Mouse (Mus musculus) small intestine, adult 2 months (tissue): Measurements from ENCODE around the gene Mrpl37. TPM values are rescaled to one million over a fixed set of nuclear protein-coding genes. Genes with fewer than 3 reads are reported as not detected.
"Not testable (repeated sequence)": the region's sequence is repeated elsewhere in the genome, so short reads cannot be mapped to it uniquely, and the experiment has no call there.

Experiments used
- H3K27ac ChIP-seq: fragments of 200-500 bp; 2 replicates; pipeline ENCODE4 v1.5.1; 2012; ENCODE audit warnings: low read depth, low read length, control low read depth, inconsistent platforms; ENCODE audit not compliant: insufficient read depth
- H3K27me3 ChIP-seq: fragments of 200-500 bp; 2 replicates; pipeline ENCODE4 v1.6.1; 2012; ENCODE audit warnings: mild to moderate bottlenecking, moderate library complexity, low read length, inconsistent platforms; ENCODE audit not compliant: control insufficient read depth, insufficient read depth
- H3K36me3 ChIP-seq: fragments of 200-500 bp; 2 replicates; pipeline ENCODE4 v1.6.1; 2012; ENCODE audit warnings: mild to moderate bottlenecking, low read length, control low read depth, inconsistent platforms; ENCODE audit not compliant: control insufficient read depth, insufficient read depth
- H3K4me1 ChIP-seq: fragments of 200-500 bp; 2 replicates; pipeline ENCODE4 v1.6.1; 2012; ENCODE audit warnings: low read length, inconsistent platforms, mixed read lengths; ENCODE audit not compliant: control insufficient read depth, insufficient read depth, insufficient read length
- H3K4me3 ChIP-seq: fragments of 200-500 bp; 2 replicates; pipeline ENCODE4 v1.5.1; 2012; ENCODE audit warnings: low read depth, mild to moderate bottlenecking, control low read depth, inconsistent platforms, low read length, moderate library complexity
- CTCF ChIP-seq: fragments of 200-500 bp; IDR thresholded peaks from 2 replicates; pipeline ENCODE4 v1.5.1; 2012; ENCODE audit warnings: low read depth, mild to moderate bottlenecking, control low read depth, inconsistent platforms, low read length, moderate library complexity, mixed read lengths; ENCODE audit not compliant: insufficient replicate concordance, insufficient read length; ENCODE audit errors: extremely low read depth
- POLR2A ChIP-seq: fragments of 200-500 bp; IDR thresholded peaks from 2 replicates; pipeline ENCODE4 v1.6.1; 2012; ENCODE audit warnings: low read depth, mild to moderate bottlenecking, control low read depth, inconsistent platforms, low read length, moderate library complexity
- WGBS: fragments of 180-500 bp; shearing (Covaris S2); methylation state at CpG from one replicate; pipeline ENCODE4 v1.1.7; 2018; 5-methylcytosine and 5-hydroxymethylcytosine counted together
- polyA plus RNA-seq: library from polyadenylated mRNA; depleted of rRNA; stranded (reverse); fragments of >200 nt; gene quantifications from 2 replicates; pipeline ENCODE4 v1.2.3, GENCODE M21; 2012; rRNA removed

Gene Mrpl37
- 27.2 and 36.5 TPM in 2 replicates for polyA plus RNA-seq

GRCm38 (mm10) chr4:107066252-107067124 lies at the start of gene Mrpl37, which contains the start of gene Cyb5rl:
TSS of gene Mrpl37 (minus strand) at chr4:107066868.
TSS of gene Cyb5rl (plus strand) at chr4:107066988.
- TF ChIP-seq CTCF: no peak
- peak; percentile 84 for TF ChIP-seq POLR2A
- Histone ChIP-seq H3K4me1 (peaks cover 8% of the 10 kb centered on the region; the same call in 1 of the 2 replicates), H3K4me3 (peak within 1 kb of the TSS; percentile 79), H3K27me3 (no peaks in the 10 kb centered on the region), H3K36me3 (peaks cover 18% of the 10 kb centered on the region), H3K27ac (0 out of 2 replicates have a peak within 1 kb of the TSS, but pooled peaks have one; percentile 5)
- WGBS: 1% methylated on average over 60 of the region's 60 CpGs

- no peaks in the 10 kb centered on the region; the same call in 1 of the 2 replicates for H3K4me1 ChIP-seq
- H3K36me3 ChIP-seq: no peaks in the 10 kb centered on the region
- no peak overlapping the region for H3K27ac ChIP-seq
- no peaks in the 10 kb centered on the region for H3K27me3 ChIP-seq
- TF ChIP-seq CTCF (no peak), POLR2A (no peak)
- 48% methylated on average over 8 of the region's 8 CpGs for WGBS
- no peak overlapping the region for H3K4me3 ChIP-seq
Measured at GRCm38 (mm10) chr4:107114278-107114677, 47.6 kb upstream of the Mrpl37 start.

GRCm38 (mm10) chr4:107109181-107109580 lies 42.5 kb upstream of the Mrpl37 start:
- WGBS: 78% methylated on average over 6 of the region's 6 CpGs
- not testable (repeated sequence) for H3K27me3 ChIP-seq, H3K4me3 ChIP-seq, H3K4me1 ChIP-seq, H3K36me3 ChIP-seq, H3K27ac ChIP-seq

- no peak for TF ChIP-seq CTCF
- H3K27me3 ChIP-seq: no peaks in the 10 kb centered on the region
- no peaks in the 10 kb centered on the region for H3K36me3 ChIP-seq
- 40% methylated on average over 13 of the region's 13 CpGs for WGBS
- no peaks in the 10 kb centered on the region for H3K4me1 ChIP-seq
- no peak overlapping the region for H3K4me3 ChIP-seq
- no peak overlapping the region for H3K27ac ChIP-seq
Measured at GRCm38 (mm10) chr4:107108291-107108731, 41.6 kb upstream of the Mrpl37 start.

GRCm38 (mm10) chr4:107106777-107107176 lies 40.1 kb upstream of the Mrpl37 start:
- H3K4me3 ChIP-seq: no peak overlapping the region
- H3K27me3 ChIP-seq: no peaks in the 10 kb centered on the region
- no peaks in the 10 kb centered on the region for H3K4me1 ChIP-seq
- H3K36me3 ChIP-seq: no peaks in the 10 kb centered on the region
- TF ChIP-seq POLR2A (no peak), CTCF (no peak)
- no peak overlapping the region for H3K27ac ChIP-seq
- WGBS: 93% methylated on average over 16 of the region's 16 CpGs

- Histone ChIP-seq H3K4me1 (no peaks in the 10 kb centered on the region), H3K27ac (no peak overlapping the region), H3K27me3 (no peaks in the 10 kb centered on the region), H3K36me3 (no peaks in the 10 kb centered on the region), H3K4me3 (no peak overlapping the region)
- TF ChIP-seq POLR2A (no peak), CTCF (no peak)
- 55% methylated on average over 8 of the region's 8 CpGs for WGBS
Measured at GRCm38 (mm10) chr4:107102220-107102619, 35.6 kb upstream of the Mrpl37 start.

- H3K4me1 ChIP-seq: no peaks in the 10 kb centered on the region
- WGBS: 73% methylated on average over 17 of the region's 17 CpGs
- TF ChIP-seq CTCF (no peak), POLR2A (no peak)
Measured at GRCm38 (mm10) chr4:107098791-107099525, 32.3 kb upstream of the Mrpl37 start.

More at GRCm38 (mm10) chr4:107098791-107099525, 32.3 kb upstream of the Mrpl37 start:
- H3K27me3 ChIP-seq: no peaks in the 10 kb centered on the region
- H3K4me3 ChIP-seq: no peak overlapping the region
- no peaks in the 10 kb centered on the region for H3K36me3 ChIP-seq
- no peak overlapping the region for H3K27ac ChIP-seq
